Mouse (Mus musculus) embryonic facial prominence, embryonic 11.5 days (tissue): Measurements from ENCODE around the gene Dnajc28. TPM values are rescaled to one million over a fixed set of nuclear protein-coding genes. Genes with fewer than 3 reads are reported as not detected.

Experiments
- ATAC-seq: fragments of 200-750 bp; cut with Nextera tagmentation; replicated peaks from 2 replicates; pipeline ENCODE4 v1.8.0; 2017; ENCODE audit warnings: low read depth; ENCODE audit not compliant: insufficient number of reproducible peaks, low FRiP score, low TSS enrichment
- DNase-seq: peaks from one replicate; pipeline ENCODE4 v3.0.0-alpha.2; 2015; ENCODE audit warnings: low spot score
- H3K27ac ChIP-seq: fragments of 300-500 bp; sonication (generic); replicated peaks from 2 replicates; pipeline ENCODE4 v1.5.1; 2014; ENCODE audit warnings: mild to moderate bottlenecking, low read depth, low read length, control low read depth
- H3K27me3 ChIP-seq: fragments of 300-500 bp; sonication (generic); 2 replicates; pipeline ENCODE4 v1.6.1; 2014; ENCODE audit warnings: mild to moderate bottlenecking, low read length, moderate library complexity, mixed read lengths; ENCODE audit not compliant: control insufficient read depth, insufficient read depth
- H3K36me3 ChIP-seq: fragments of 300-500 bp; sonication (generic); replicated peaks from 2 replicates; pipeline ENCODE4 v1.6.1; 2014; ENCODE audit warnings: low read depth, mild to moderate bottlenecking, low read length, moderate library complexity, mixed read lengths; ENCODE audit not compliant: control insufficient read depth, insufficient read depth
- H3K4me1 ChIP-seq: fragments of 300-500 bp; sonication (generic); 2 replicates; pipeline ENCODE4 v1.6.1; 2014; ENCODE audit warnings: low read length, mixed read lengths; ENCODE audit not compliant: control insufficient read depth, insufficient read depth
- H3K4me2 ChIP-seq: fragments of 300-500 bp; sonication (generic); 2 replicates; pipeline ENCODE4 v1.6.1; 2014; ENCODE audit warnings: low read depth, mild to moderate bottlenecking, control low read depth, low read length, moderate library complexity
- H3K4me3 ChIP-seq: fragments of 300-500 bp; sonication (generic); 2 replicates; pipeline ENCODE4 v1.5.1; 2014; ENCODE audit warnings: low read depth, low read length, control low read depth
- H3K9ac ChIP-seq: fragments of 300-500 bp; sonication (generic); replicated peaks from 2 replicates; pipeline ENCODE4 v1.6.1; 2014; ENCODE audit warnings: mild to moderate bottlenecking, control low read depth, low read length
- H3K9me3 ChIP-seq: fragments of 300-500 bp; sonication (generic); replicated peaks from 2 replicates; pipeline ENCODE4 v1.6.1; 2016; ENCODE audit warnings: mild to moderate bottlenecking, low read length, inconsistent platforms, mixed read lengths; ENCODE audit not compliant: control insufficient read depth
- WGBS: fragments of 180-500 bp; shearing (Covaris S2); extraction: QIAGEN DNeasy Blood & Tissue Kit; methylation state at CpG from one replicate; pipeline ENCODE4 v1.1.7; 2014; 5-methylcytosine and 5-hydroxymethylcytosine counted together
- polyA plus RNA-seq: library from polyadenylated mRNA; unstranded; fragments of >200 nt; fragmentation: Nextera tagmentation; extraction: Ambion mirVana; gene quantifications from 2 replicates; pipeline ENCODE4 v1.2.1, GENCODE M21; 2014

Dnajc28 gene
- polyA plus RNA-seq, 1 experiment from 2014 or later: 4.7 TPM

GRCm38 (mm10) chr16:91630584-91630983 is 11.8 kb upstream of the Dnajc28 start:
- H3K27me3 ChIP-seq: no peaks in the 10 kb centered on the region
- H3K36me3 ChIP-seq: peaks cover 6% of the 10 kb centered on the region
- H3K4me1 ChIP-seq: no peaks in the 10 kb centered on the region
- WGBS: 78% methylated on average over 1 of the region's 1 CpGs
- no peak overlapping the region for H3K27ac ChIP-seq
- ATAC-seq (no peak), DNase-seq (no peak)
- no peaks in the 10 kb centered on the region for H3K9me3 ChIP-seq
- no peak overlapping the region for H3K9ac ChIP-seq
- no peak overlapping the region for H3K4me2 ChIP-seq
- H3K4me3 ChIP-seq: no peak overlapping the region

DNA sequence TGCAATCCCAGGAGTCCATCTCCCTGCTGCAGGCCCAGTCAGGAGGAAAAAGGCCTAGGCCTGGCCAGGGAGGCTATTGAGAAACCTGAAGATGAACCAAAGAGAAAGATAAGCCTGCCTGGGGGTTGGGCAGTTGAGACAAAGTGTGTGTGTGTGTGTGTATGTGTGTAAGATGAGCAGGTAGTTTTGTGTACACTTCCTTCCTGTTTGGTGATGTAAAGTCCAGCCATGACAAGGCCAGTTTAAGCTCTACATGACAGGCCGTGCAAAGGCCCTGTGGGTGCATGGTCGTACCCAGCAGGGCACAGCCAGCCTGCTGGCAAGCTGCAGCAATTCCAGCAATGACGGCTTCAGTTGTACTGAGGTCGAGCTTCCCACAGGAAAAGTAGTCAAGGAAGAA is 10.9 kb upstream of the Dnajc28 start:
- Histone ChIP-seq H3K4me2 (no peak overlapping the region), H3K9ac (no peak overlapping the region), H3K4me1 (no peaks in the 10 kb centered on the region), H3K27ac (no peak overlapping the region), H3K36me3 (peaks cover 6% of the 10 kb centered on the region), H3K27me3 (no peaks in the 10 kb centered on the region), H3K4me3 (no peak overlapping the region), H3K9me3 (no peaks in the 10 kb centered on the region)
- DNase-seq: no peak
- ATAC-seq: no peak
- WGBS: 92% methylated on average over 4 of the region's 4 CpGs

GRCm38 (mm10) chr16:91628673-91629072 is 9.8 kb upstream of the Dnajc28 start:
- Histone ChIP-seq H3K4me2 (no peak overlapping the region), H3K27me3 (no peaks in the 10 kb centered on the region), H3K27ac (no peak overlapping the region), H3K9me3 (no peaks in the 10 kb centered on the region), H3K36me3 (peaks cover 8% of the 10 kb centered on the region), H3K4me1 (no peaks in the 10 kb centered on the region), H3K9ac (no peak overlapping the region), H3K4me3 (no peak overlapping the region)
- ATAC-seq (no peak), DNase-seq (no peak)
- 93% methylated on average over 3 of the region's 3 CpGs for WGBS

DNA sequence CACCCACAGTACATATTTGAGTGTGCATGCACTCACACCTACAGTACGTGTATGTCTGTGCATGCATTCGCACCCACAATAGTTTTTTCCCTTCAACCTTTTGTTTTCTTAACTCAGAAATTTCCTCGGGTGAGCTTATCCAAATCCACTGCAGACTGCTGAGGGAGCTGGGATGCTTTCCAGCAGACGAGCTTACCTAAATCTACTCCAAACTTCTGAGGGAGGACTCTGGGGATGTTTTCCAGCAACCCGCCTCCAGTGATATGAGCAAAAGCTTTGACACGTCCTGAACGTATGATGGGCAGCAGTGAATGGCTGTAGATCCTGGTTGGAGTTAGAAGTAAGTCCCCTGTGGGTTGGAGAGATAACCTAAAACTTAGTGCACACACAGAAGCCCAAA is 9.0 kb upstream of the Dnajc28 start:
- ATAC-seq (no peak), DNase-seq (no peak)
- Histone ChIP-seq H3K4me2 (no peak overlapping the region), H3K4me1 (no peaks in the 10 kb centered on the region), H3K36me3 (peaks cover 10% of the 10 kb centered on the region), H3K27ac (no peak overlapping the region), H3K9me3 (no peaks in the 10 kb centered on the region), H3K9ac (no peak overlapping the region), H3K4me3 (no peak overlapping the region), H3K27me3 (no peaks in the 10 kb centered on the region)
- 87% methylated on average over 7 of the region's 7 CpGs for WGBS

DNA sequence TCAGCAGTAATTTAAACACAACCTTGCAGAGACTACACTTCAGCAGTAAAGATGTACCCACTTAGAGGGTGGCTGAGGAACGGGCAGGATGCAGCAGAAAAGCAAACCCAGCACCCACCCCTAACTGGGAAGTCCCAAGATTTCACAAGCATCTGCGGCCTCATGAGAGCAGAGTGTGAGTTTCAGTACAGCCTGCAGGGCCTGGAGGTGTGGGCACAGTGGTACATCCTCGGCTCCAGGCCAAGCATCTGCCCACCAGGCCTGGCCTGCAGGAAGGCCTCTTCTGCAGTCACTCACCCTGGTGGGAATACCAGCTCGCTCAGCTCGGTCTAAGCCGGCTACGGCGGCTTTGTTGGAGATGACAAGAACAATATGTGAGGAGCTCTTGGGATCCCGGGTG is 4.2 kb upstream of the Dnajc28 start:
- 92% methylated on average over 9 of the region's 9 CpGs for WGBS
- peaks cover 4% of the 10 kb centered on the region for H3K36me3 ChIP-seq
- no peaks in the 10 kb centered on the region for H3K27me3 ChIP-seq
- no peak overlapping the region for H3K4me3 ChIP-seq
- H3K9ac ChIP-seq: no peak overlapping the region
- no peaks in the 10 kb centered on the region for H3K9me3 ChIP-seq
- H3K4me1 ChIP-seq: no peaks in the 10 kb centered on the region
- H3K4me2 ChIP-seq: no peak overlapping the region
- H3K27ac ChIP-seq: no peak overlapping the region
- DNase-seq: no peak
- no peak for ATAC-seq

DNA sequence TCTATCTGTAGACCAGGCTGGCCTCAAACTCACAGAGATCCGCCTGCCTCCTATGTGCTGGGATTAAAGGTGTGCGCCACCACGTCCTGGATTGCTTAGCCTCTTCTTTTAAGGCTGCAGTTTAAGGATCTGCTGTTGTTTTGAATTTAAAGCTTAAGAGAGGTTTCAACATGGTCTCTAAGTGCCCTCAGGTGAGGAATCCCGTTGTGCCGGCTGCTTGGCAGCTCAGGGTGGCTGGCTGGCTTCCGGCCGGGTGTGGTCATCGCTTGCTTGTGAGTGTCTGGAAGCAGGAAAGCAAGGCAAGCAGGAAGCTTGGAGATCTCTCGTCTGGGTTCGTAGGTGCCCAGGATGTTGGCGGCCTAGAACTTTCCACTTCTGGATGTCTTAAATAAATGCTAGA is 2.2 kb upstream of the Dnajc28 start:
- no peak overlapping the region for H3K4me3 ChIP-seq
- H3K9me3 ChIP-seq: no peaks in the 10 kb centered on the region
- no peak overlapping the region for H3K4me2 ChIP-seq
- 95% methylated on average over 11 of the region's 11 CpGs for WGBS
- peaks cover 4% of the 10 kb centered on the region for H3K36me3 ChIP-seq
- DNase-seq (no peak), ATAC-seq (no peak)
- no peak overlapping the region for H3K27ac ChIP-seq
- H3K27me3 ChIP-seq: no peaks in the 10 kb centered on the region
- H3K4me1 ChIP-seq: no peaks in the 10 kb centered on the region
- no peak overlapping the region for H3K9ac ChIP-seq

DNA sequence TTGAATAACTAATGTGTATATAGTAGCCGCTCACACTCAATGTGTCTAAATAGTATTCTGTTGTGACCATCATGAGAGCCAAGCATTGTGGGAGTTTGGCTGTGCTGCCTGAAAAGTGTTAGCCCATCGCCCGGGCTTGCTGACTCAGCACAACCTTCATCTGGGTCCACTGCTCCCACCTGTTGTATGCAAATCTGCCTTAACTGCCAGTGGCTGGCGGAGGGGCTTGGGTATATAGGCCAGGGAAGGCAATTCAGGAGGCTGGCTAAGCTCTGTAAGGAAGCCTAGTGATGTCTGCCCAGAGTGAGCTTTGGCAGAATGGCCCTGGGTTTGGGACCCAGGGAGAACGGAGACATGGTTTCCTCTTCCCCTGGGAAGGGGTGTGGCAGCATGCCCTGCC is 1.4 kb upstream of the Dnajc28 start:
- 96% methylated on average over 5 of the region's 5 CpGs for WGBS
- H3K4me2 ChIP-seq: no peak overlapping the region
- H3K27me3 ChIP-seq: no peaks in the 10 kb centered on the region
- H3K36me3 ChIP-seq: peaks cover 4% of the 10 kb centered on the region
- H3K9ac ChIP-seq: no peak overlapping the region
- no peak overlapping the region for H3K4me3 ChIP-seq
- no peaks in the 10 kb centered on the region for H3K4me1 ChIP-seq
- H3K27ac ChIP-seq: no peak overlapping the region
- ATAC-seq (no peak), DNase-seq (no peak)
- no peaks in the 10 kb centered on the region for H3K9me3 ChIP-seq

- no peak overlapping the region for H3K9ac ChIP-seq
- no peak overlapping the region for H3K4me2 ChIP-seq
- H3K27me3 ChIP-seq: no peaks in the 10 kb centered on the region
- H3K4me1 ChIP-seq: no peaks in the 10 kb centered on the region
- H3K4me3 ChIP-seq: no peak overlapping the region
- 83% methylated on average over 6 of the region's 6 CpGs for WGBS
- no peak overlapping the region for H3K27ac ChIP-seq
- DNase-seq (no peak), ATAC-seq (no peak)
- no peaks in the 10 kb centered on the region for H3K9me3 ChIP-seq
- no peaks in the 10 kb centered on the region for H3K36me3 ChIP-seq
These were observed 4.3 kb downstream of the Dnajc28 start for GRCm38 (mm10) chr16:91614552-91614951.
